Mouse (Mus musculus) frontal cortex, adult (tissue): ENCODE results near the gene Mxra8.

ENCODE experiments used
- ATAC-seq: cut with Nextera tagmentation; 2 replicates; pipeline ENCODE4 v1.9.2; 2017; ENCODE audit warnings: mild to moderate bottlenecking, moderate library complexity, mixed read lengths; ENCODE audit not compliant: low TSS enrichment

The Mxra8 gene

GRCm38 (mm10) chr4:155837404-155838010, 2.0 kb upstream of the Mxra8 start:
- ATAC-seq = no peak

- no peak for ATAC-seq
These were observed 1.0 kb upstream of the Mxra8 start for GRCm38 (mm10) chr4:155838187-155839153.

GRCm38 (mm10) chr4:155840076-155841002, 859 bp downstream of the Mxra8 start:
- no peak for ATAC-seq

- ATAC-seq = no peak
These were observed 1.5 kb downstream of the Mxra8 start for GRCm38 (mm10) chr4:155841003-155841454.

- ATAC-seq = no peak
These were observed 2.3 kb downstream of the Mxra8 start for GRCm38 (mm10) chr4:155841651-155842270.

- no peak for ATAC-seq
These were observed 3.8 kb downstream of the Mxra8 start for GRCm38 (mm10) chr4:155843231-155843630.

- ATAC-seq = peak; percentile 81
These were observed 7.5 kb downstream of the Mxra8 start, which contains the start of gene Dvl1 for GRCm38 (mm10) chr4:155846871-155847578. TSS of gene Dvl1 (plus strand) at chr4:155847402.

GRCm38 (mm10) chr4:155847591-155848352, 8.3 kb downstream of the Mxra8 start:
- peak; percentile 28; the same call in 1 of the 2 replicates for ATAC-seq

- no peak for ATAC-seq
These were observed 9.1 kb downstream of the Mxra8 start for GRCm38 (mm10) chr4:155848434-155849095.

GRCm38 (mm10) chr4:155849391-155849790, 9.9 kb downstream of the Mxra8 start:
- no peak for ATAC-seq

GRCm38 (mm10) chr4:155849792-155850451, 10.4 kb downstream of the Mxra8 start:
- no peak for ATAC-seq

GRCm38 (mm10) chr4:155851368-155851767, 11.9 kb downstream of the Mxra8 start:
- ATAC-seq = no peak

GRCm38 (mm10) chr4:155851951-155852411, 12.5 kb downstream of the Mxra8 start:
- no peak for ATAC-seq

- no peak for ATAC-seq
These were observed 13.9 kb downstream of the Mxra8 start for GRCm38 (mm10) chr4:155853421-155853820.

- ATAC-seq = no peak
These were observed 15.5 kb downstream of the Mxra8 start for GRCm38 (mm10) chr4:155854991-155855390.

- no peak for ATAC-seq
These were observed 16.6 kb downstream of the Mxra8 start for GRCm38 (mm10) chr4:155856071-155856470.

GRCm38 (mm10) chr4:155856881-155857280, 17.4 kb downstream of the Mxra8 start:
- ATAC-seq = no peak

- ATAC-seq = no peak
These were observed 19.8 kb downstream of the Mxra8 start for GRCm38 (mm10) chr4:155859318-155859717.

GRCm38 (mm10) chr4:155861787-155862186, 22.3 kb downstream of the Mxra8 start:
- no peak for ATAC-seq
